Mouse (Mus musculus) kidney, adult 2 months (tissue): Measurements from ENCODE around the gene Hist1h2ba. TPM values are rescaled to one million over a fixed set of nuclear protein-coding genes. Genes with fewer than 3 reads are reported as not detected.

ENCODE experiments used
- DNase-seq: peaks from one replicate; pipeline ENCODE4 v3.0.0; 2021
- H3K27ac ChIP-seq: fragments of 200-500 bp; 2 replicates; pipeline ENCODE4 v1.5.1; 2012; ENCODE audit warnings: low read depth, low read length, control low read depth, inconsistent platforms; ENCODE audit not compliant: insufficient read depth
- H3K27me3 ChIP-seq: fragments of 200-500 bp; replicated peaks from 2 replicates; pipeline ENCODE4 v1.6.1; 2012; ENCODE audit warnings: mild to moderate bottlenecking, moderate library complexity, low read length, inconsistent platforms; ENCODE audit not compliant: control insufficient read depth, insufficient read depth
- H3K36me3 ChIP-seq: fragments of 200-500 bp; 2 replicates; pipeline ENCODE4 v1.6.1; 2012; ENCODE audit warnings: mild to moderate bottlenecking, moderate library complexity, low read length, inconsistent platforms; ENCODE audit not compliant: control insufficient read depth, insufficient read depth
- H3K4me1 ChIP-seq: fragments of 200-500 bp; 2 replicates; pipeline ENCODE4 v1.6.1; 2011; ENCODE audit warnings: low read length; ENCODE audit not compliant: control insufficient read depth, insufficient read depth
- H3K4me3 ChIP-seq: fragments of 200-500 bp; 2 replicates; pipeline ENCODE4 v1.5.1; 2011; ENCODE audit warnings: mild to moderate bottlenecking, low read depth, low read length, control low read depth; ENCODE audit not compliant: insufficient read depth
- CTCF ChIP-seq: fragments of 200-500 bp; conservative IDR thresholded peaks from 2 replicates; pipeline ENCODE4 v1.5.1; 2011; ENCODE audit warnings: low read depth, mild to moderate bottlenecking, control low read depth, low read length, moderate library complexity, mixed read lengths; ENCODE audit not compliant: insufficient read depth, insufficient read length
- POLR2A ChIP-seq: fragments of 200-500 bp; IDR thresholded peaks from one replicate; pipeline ENCODE4 v1.6.1; 2011; ENCODE audit warnings: low read depth, low read length, control low read depth
- WGBS: fragments of 180-500 bp; shearing (Covaris S2); methylation state at CpG from one replicate; pipeline ENCODE4 v1.1.7; 2018; 5-methylcytosine and 5-hydroxymethylcytosine counted together
- polyA plus RNA-seq: library from polyadenylated mRNA; depleted of rRNA; stranded (reverse); fragments of >200 nt; gene quantifications from 2 replicates; pipeline ENCODE4 v1.2.3, GENCODE M21; 2012

Hist1h2ba gene
- polyA plus RNA-seq, 1 experiment: 0.33 TPM

GRCm38 (mm10) chr13:23925792-23926191, 8.2 kb downstream of the Hist1h2ba start:
- no peaks in the 10 kb centered on the region for H3K27me3 ChIP-seq
- WGBS: 63% methylated on average over 2 of the region's 2 CpGs
- TF ChIP-seq CTCF: no peak
- no peaks in the 10 kb centered on the region for H3K4me1 ChIP-seq
- no peak overlapping the region for H3K27ac ChIP-seq
- no peak for DNase-seq
- no peak overlapping the region for H3K4me3 ChIP-seq
- H3K36me3 ChIP-seq: no peaks in the 10 kb centered on the region

GRCm38 (mm10) chr13:23917674-23918073, 16.3 kb downstream of the Hist1h2ba start:
- Histone ChIP-seq H3K27ac (no peak overlapping the region), H3K27me3 (no peaks in the 10 kb centered on the region), H3K36me3 (no peaks in the 10 kb centered on the region), H3K4me1 (peaks cover 12% of the 10 kb centered on the region), H3K4me3 (no peak overlapping the region)
- DNase-seq: peak; percentile 61
- WGBS: 55% methylated on average over 4 of the region's 4 CpGs
- TF ChIP-seq POLR2A (no peak), CTCF (no peak)

- peaks cover 12% of the 10 kb centered on the region for H3K4me1 ChIP-seq
- H3K4me3 ChIP-seq: no peak overlapping the region
- no peak overlapping the region for H3K27ac ChIP-seq
- no peak for DNase-seq
- no peaks in the 10 kb centered on the region for H3K36me3 ChIP-seq
- H3K27me3 ChIP-seq: no peaks in the 10 kb centered on the region
- TF ChIP-seq CTCF (no peak), POLR2A (no peak)
- WGBS: 97% methylated on average over 1 of the region's 1 CpGs
These were observed 17.8 kb downstream of the Hist1h2ba start for GRCm38 (mm10) chr13:23916132-23916531.

GRCm38 (mm10) chr13:23914376-23915167, 19.4 kb downstream of the Hist1h2ba start, which contains the start of gene Slc17a4:
Gene Slc17a4 (minus strand): TSS chr13:23915009.
- 20% methylated on average over 9 of the region's 9 CpGs for WGBS
- Histone ChIP-seq H3K4me1 (peaks cover 12% of the 10 kb centered on the region), H3K27ac (peak within 1 kb of the TSS; percentile 70; the same call in 1 of the 2 replicates), H3K4me3 (no peak within 1 kb of the TSS), H3K27me3 (no peaks in the 10 kb centered on the region), H3K36me3 (no peaks in the 10 kb centered on the region)
- peak; percentile 56 for DNase-seq
- no peak for TF ChIP-seq CTCF
- TF ChIP-seq POLR2A: no peak

- peak; percentile 43 for DNase-seq
- H3K27me3 ChIP-seq: no peaks in the 10 kb centered on the region
These were observed 20.1 kb downstream of the Hist1h2ba start for GRCm38 (mm10) chr13:23913791-23914306.

GRCm38 (mm10) chr13:23911335-23911734, 22.6 kb downstream of the Hist1h2ba start:
- Histone ChIP-seq H3K36me3 (no peaks in the 10 kb centered on the region), H3K27me3 (no peaks in the 10 kb centered on the region), H3K27ac (no peak overlapping the region), H3K4me3 (no peak overlapping the region), H3K4me1 (peaks cover 12% of the 10 kb centered on the region)
- no peak for DNase-seq
- 79% methylated on average over 5 of the region's 5 CpGs for WGBS
- TF ChIP-seq POLR2A (no peak), CTCF (no peak)

More at GRCm38 (mm10) chr13:23913791-23914306, 20.1 kb downstream of the Hist1h2ba start:
- peak overlapping the region; percentile 70; the same call in 1 of the 2 replicates for H3K27ac ChIP-seq
- TF ChIP-seq POLR2A: no peak
- no peaks in the 10 kb centered on the region for H3K36me3 ChIP-seq
- no peak overlapping the region for H3K4me3 ChIP-seq
- peaks cover 12% of the 10 kb centered on the region for H3K4me1 ChIP-seq
- 23% methylated on average over 6 of the region's 6 CpGs for whole genome bisulfite sequencing

GRCm38 (mm10) chr13:23910121-23910520, 23.8 kb downstream of the Hist1h2ba start:
- no peak for DNase-seq
- Histone ChIP-seq H3K27me3 (no peaks in the 10 kb centered on the region), H3K27ac (no peak overlapping the region), H3K36me3 (no peaks in the 10 kb centered on the region), H3K4me1 (peaks cover 12% of the 10 kb centered on the region), H3K4me3 (no peak overlapping the region)
- 70% methylated on average over 5 of the region's 5 CpGs for WGBS
- no peak for TF ChIP-seq POLR2A
- no peak for TF ChIP-seq CTCF
